In genomic region chr8:74171113-74171512, GRCm38 (mm10) we compare ENCODE assay signal across 18 mouse cellular contexts.
"Had no signal": no experiment of that assay in that cellular context is flagged by ENCODE, and none has a peak within 500 bp of the region (broad histone marks: within the 10 kb centered on the region; RNA-seq: fewer than 3 reads in every experiment).

No protein-coding gene starts in this region.

- H3K36me3 ChIP-seq: limb, embryonic 13.5 days; liver, embryonic 12.5 days; liver, embryonic 15.5 days; midbrain, embryonic 15.5 days had no signal

- H3K9me3 ChIP-seq: limb, embryonic 13.5 days; liver, embryonic 12.5 days; liver, embryonic 15.5 days; midbrain, embryonic 15.5 days had no signal

- H3K9ac ChIP-seq: limb, embryonic 13.5 days; liver, embryonic 12.5 days; liver, embryonic 15.5 days; midbrain, embryonic 15.5 days had no signal

- H3K4me3 ChIP-seq: limb, embryonic 13.5 days; liver, embryonic 12.5 days; liver, embryonic 15.5 days; midbrain, embryonic 15.5 days; myocyte had no signal

- H3K4me1 ChIP-seq: limb, embryonic 13.5 days; liver, embryonic 12.5 days; liver, embryonic 15.5 days; midbrain, embryonic 15.5 days had no signal

- DNase-seq: kidney, adult 18-20 months; kidney, adult 9 months; kidney, postnatal 14 days; kidney, postnatal 4 days; left cerebral cortex, postnatal 4 days; liver; lung, adult 2 months; lung, postnatal 14 days; lung, postnatal 4 days; right cerebral cortex, adult 18-20 months; right cerebral cortex, postnatal 25 days; thymus, adult 18-20 months; thymus, postnatal 36 days had no signal

- H3K27me3 ChIP-seq: limb, embryonic 13.5 days; liver, embryonic 12.5 days; liver, embryonic 15.5 days; midbrain, embryonic 15.5 days had no signal

- ATAC-seq: liver, embryonic 12.5 days; midbrain, embryonic 15.5 days had no signal

- H3K27ac ChIP-seq: limb, embryonic 13.5 days; liver, embryonic 12.5 days; liver, embryonic 15.5 days; midbrain, embryonic 15.5 days had no signal

- H3K4me2 ChIP-seq: limb, embryonic 13.5 days; liver, embryonic 12.5 days; liver, embryonic 15.5 days; midbrain, embryonic 15.5 days had no signal
